8 mouse cellular contexts compared by ENCODE assay signal in the genomic region with DNA sequence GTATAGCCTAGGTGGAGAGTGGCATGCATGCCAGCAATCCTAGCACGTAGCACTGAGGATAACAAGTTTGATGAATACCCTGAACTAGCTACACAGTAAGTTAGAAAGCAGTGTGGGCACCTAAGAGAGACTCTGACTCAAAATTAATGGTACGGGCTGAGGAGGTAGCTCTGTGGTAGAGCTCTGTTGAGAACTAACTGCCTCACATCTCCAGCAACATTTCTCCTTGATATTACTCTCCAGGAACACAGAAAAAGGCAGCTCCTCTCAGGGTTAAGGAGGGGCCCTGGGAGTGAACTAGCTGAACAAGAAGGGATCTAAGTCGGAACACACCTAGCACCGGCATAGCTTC. TPM values are rescaled to one million over a fixed set of nuclear protein-coding genes. Genes with fewer than 3 reads are reported as not detected.
DNase-seq lines count a peak whose midpoint lies in the region; ATAC-seq and TF ChIP-seq lines count a peak whose summit lies in the region.

No protein-coding gene starts in this region.

- DNase-seq in heart, postnatal 25 days (ENCODE audit: low spot score), result no peak
- no peak for DNase-seq in MEL (ENCODE audit: low read depth, low spot score)
- DNase-seq in hindbrain, embryonic 10.5 days (ENCODE audit: low spot score), result no peak
- no peak for DNase-seq in retina, postnatal 1 day
- DNase-seq in left cerebral cortex, postnatal 10 days (ENCODE audit: extremely low spot score in 1 of 2, low spot score in 2 of 2), result no peak
- DNase-seq in retina, embryonic 14.5 days (ENCODE audit: low spot score), result no peak

- TF ChIP-seq POLR2A in MEL (IDR thresholded peaks at IDR 0.05; ENCODE audit: control insufficient read depth in 1 of 2, insufficient read depth in 1 of 2, low read depth in 1 of 2, low read length in 2 of 2, poor library complexity in 1 of 2), result no peak; a peak in 1 of 4 replicates

- intact Hi-C loops in heart, postnatal 25 days (cut with DNase I), result loop anchor here (2.0 to 5.0 kb wide), 2 partner anchors 24 to 185 kb away; partner anchors contain the start of gene Usp46
- intact Hi-C loops in left cerebral cortex, postnatal 10 days (cut with DNase I), result loop anchor here (5.0 kb wide), 1 partner anchor 100 kb away; no protein-coding TSS in a partner anchor

- TF ChIP-seq CTCF in MEL (IDR thresholded peaks at IDR 0.05 in 2 of 3, conservative IDR thresholded peaks at IDR 0.05 in 1 of 3; ENCODE audit: control insufficient read depth in 1 of 3, insufficient read depth in 1 of 3, low read depth in 2 of 3, low read length in 3 of 3, poor library complexity in 1 of 3, severe bottlenecking in 1 of 3), result no peak

- H3K27ac ChIP-seq in heart, embryonic 14.5 days (replicated peaks in 1 of 2; ENCODE audit: control insufficient read depth in 1 of 2, insufficient read depth in 1 of 2, low read depth in 2 of 2, low read length in 2 of 2), result peak overlapping the region; percentile 61 to 71
- peak overlapping the region; percentile 68 for H3K27ac ChIP-seq in MEL (ENCODE audit: control insufficient read depth, low read depth, low read length)
- peak overlapping the region; percentile 98 for H3K27ac ChIP-seq in hindbrain, embryonic 10.5 days

- H3K79me2 ChIP-seq in MEL (ENCODE audit: control insufficient read depth, insufficient read depth, low read length, poor library complexity), result peaks cover 19% of the 10 kb centered on the region

- TF ChIP-seq EP300 in MEL (IDR thresholded peaks at IDR 0.05; ENCODE audit: low read depth in 1 of 2, low read length in 2 of 2), result no peak

- peak overlapping the region; percentile 42 to 84 for H3K4me3 ChIP-seq in heart, embryonic 14.5 days (ENCODE audit: control insufficient read depth in 1 of 2, insufficient read depth in 1 of 2, low read depth in 1 of 2, low read length in 2 of 2)
- H3K4me3 ChIP-seq in MEL (ENCODE audit: control insufficient read depth in 1 of 2, insufficient read depth in 1 of 2, low read depth in 2 of 2, low read length in 2 of 2), result peak overlapping the region; percentile 59 to 62
- peak overlapping the region; percentile 91 for H3K4me3 ChIP-seq in hindbrain, embryonic 10.5 days
- peak overlapping the region; percentile 95 for H3K4me3 ChIP-seq in megakaryocyte, embryonic 14.5 days (replicated peaks)

- no peak for TF ChIP-seq RAD21 in MEL (IDR thresholded peaks at IDR 0.05; ENCODE audit: low read depth, low read length)

- H3K9me3 ChIP-seq in heart, embryonic 14.5 days (ENCODE audit: control insufficient read depth, low read length), result no peaks in the 10 kb centered on the region
- no peaks in the 10 kb centered on the region for H3K9me3 ChIP-seq in MEL (replicated peaks; ENCODE audit: insufficient read depth, low read length)
- no peaks in the 10 kb centered on the region for H3K9me3 ChIP-seq in hindbrain, embryonic 10.5 days
- peaks cover 4% of the 10 kb centered on the region for H3K9me3 ChIP-seq in megakaryocyte, embryonic 14.5 days

- peak overlapping the region; percentile 92 for H3K4me2 ChIP-seq in heart, embryonic 14.5 days (ENCODE audit: low read length)

- H3K9ac ChIP-seq in heart, embryonic 14.5 days (ENCODE audit: low read length), result peak overlapping the region; percentile 63
- H3K9ac ChIP-seq in MEL (ENCODE audit: control insufficient read depth, low read depth, low read length, poor library complexity, severe bottlenecking), result peak overlapping the region; percentile 73

- peaks cover 0 to 14% of the 10 kb centered on the region in 2 experiments; a peak in 2 of 4 replicates for H3K4me1 ChIP-seq in heart, embryonic 14.5 days (ENCODE audit: control insufficient read depth in 2 of 2, insufficient read depth in 2 of 2, low read length in 2 of 2)
- peaks cover 0 to 7% of the 10 kb centered on the region in 2 experiments; a peak in 2 of 4 replicates for H3K4me1 ChIP-seq in MEL (ENCODE audit: control insufficient read depth in 1 of 2, insufficient read depth in 2 of 2, low read length in 2 of 2)
- peaks cover 16% of the 10 kb centered on the region for H3K4me1 ChIP-seq in hindbrain, embryonic 10.5 days (replicated peaks)
- peaks cover 39% of the 10 kb centered on the region for H3K4me1 ChIP-seq in megakaryocyte, embryonic 14.5 days

- ATAC-seq in heart, embryonic 14.5 days (ENCODE audit: insufficient number of reproducible peaks, insufficient read depth, low FRiP score, low read depth), result no peak

- WGBS in heart, embryonic 14.5 days, result 44% methylated on average over 4 of the region's 4 CpGs
- WGBS in hindbrain, embryonic 10.5 days, result 45% methylated on average over 4 of the region's 4 CpGs

- peaks cover 33% of the 10 kb centered on the region for H3K36me3 ChIP-seq in heart, embryonic 14.5 days (ENCODE audit: control insufficient read depth, insufficient read depth, low read length)
- peaks cover 2 to 13% of the 10 kb centered on the region in 2 experiments; a peak in 3 of 4 replicates for H3K36me3 ChIP-seq in MEL (ENCODE audit: control insufficient read depth in 1 of 2, insufficient read depth in 2 of 2, low read length in 2 of 2)
- H3K36me3 ChIP-seq in hindbrain, embryonic 10.5 days, result peaks cover 36% of the 10 kb centered on the region
- H3K36me3 ChIP-seq in megakaryocyte, embryonic 14.5 days (replicated peaks; ENCODE audit: low read length), result peaks cover 31% of the 10 kb centered on the region

- no peaks in the 10 kb centered on the region for H3K27me3 ChIP-seq in heart, embryonic 14.5 days (ENCODE audit: control insufficient read depth, insufficient read depth, low read length)
- H3K27me3 ChIP-seq in MEL (ENCODE audit: control insufficient read depth in 1 of 2, insufficient read depth in 2 of 2, low read length in 2 of 2), result no peaks in the 10 kb centered on the region
- H3K27me3 ChIP-seq in hindbrain, embryonic 10.5 days (ENCODE audit: insufficient read depth, poor library complexity, severe bottlenecking), result no peaks in the 10 kb centered on the region
- H3K27me3 ChIP-seq in megakaryocyte, embryonic 14.5 days (replicated peaks), result no peaks in the 10 kb centered on the region

TF ChIP-seq in MEL, 35 proteins besides CTCF, POLR2A, EP300 and RAD21:
- no peak for TF ChIP-seq SIN3A (IDR thresholded peaks at IDR 0.05; ENCODE audit: low read length)
- no peak for TF ChIP-seq ELF1 (IDR thresholded peaks at IDR 0.05; ENCODE audit: low read depth, low read length)
- TF ChIP-seq MAZ (IDR thresholded peaks at IDR 0.05; ENCODE audit: low read depth, low read length), result no peak
- TF ChIP-seq POLR2AphosphoS2 (IDR thresholded peaks at IDR 0.05; ENCODE audit: low read length), result no peak
- no peak for TF ChIP-seq POLR2AphosphoS5 (IDR thresholded peaks at IDR 0.05; ENCODE audit: borderline replicate concordance, low read depth, low read length)
- TF ChIP-seq MAX (IDR thresholded peaks at IDR 0.05; ENCODE audit: low read length), result no peak
- TF ChIP-seq USF1 (IDR thresholded peaks at IDR 0.05; ENCODE audit: low read depth, low read length), result no peak
- TF ChIP-seq MEF2A (IDR thresholded peaks at IDR 0.05; ENCODE audit: extremely low read depth, insufficient replicate concordance, low read depth, low read length, poor library complexity, severe bottlenecking), result no peak
- no peak for TF ChIP-seq USF2 (IDR thresholded peaks at IDR 0.05; ENCODE audit: borderline replicate concordance in 1 of 2, insufficient read depth in 1 of 2, low read depth in 1 of 2, low read length in 2 of 2)
- TF ChIP-seq TBP (IDR thresholded peaks at IDR 0.05; ENCODE audit: low read depth, low read length), result no peak

RNA-seq across cellular contexts. Expression of gene Usp46, which starts 24.2 kb away (rescaled TPM):
- polyA plus RNA-seq in heart, embryonic 14.5 days (2014; fragmentation: Nextera tagmentation; extraction: Ambion mirVana), result 35.2 and 37.1 TPM in 2 replicates
- 10 to 100 TPM; 40.6 to 41.3 TPM for total RNA-seq in heart, postnatal 25 days (2021)
- total RNA-seq in MEL (2012; rRNA removed), result 12.9 and 14.5 TPM in 2 replicates
- polyA plus RNA-seq in MEL (2012; ENCODE audit: insufficient read depth in 1 of 2, insufficient read length in 2 of 2, low read depth in 1 of 2, low replicate concordance in 2 of 2, missing spikeins in 1 of 2), result 10 to 100 TPM in 1 of 2 experiments, not detected in 1; 23.6 TPM
- polyA plus RNA-seq in hindbrain, embryonic 10.5 days (2016; fragmentation: Nextera tagmentation; extraction: Ambion mirVana), result 27.6 and 31.2 TPM in 2 replicates
- polyA plus RNA-seq in megakaryocyte, embryonic 14.5 days (2012; ENCODE audit: insufficient read depth, low replicate concordance), result 0.36 and 1.5 TPM in 2 replicates
- 100 to 1,000 TPM; 144 to 148 TPM for total RNA-seq in left cerebral cortex, postnatal 10 days (2021)
